Mouse (Mus musculus): ENCODE results near the gene Klk6.

Gene Klk6

GRCm38 (mm10) chr7:43821581-43821980 is 2.7 kb upstream of the Klk6 start:
- no peak for DNase-seq (ENCODE audit: low spot score in 2 of 2)

DNA sequence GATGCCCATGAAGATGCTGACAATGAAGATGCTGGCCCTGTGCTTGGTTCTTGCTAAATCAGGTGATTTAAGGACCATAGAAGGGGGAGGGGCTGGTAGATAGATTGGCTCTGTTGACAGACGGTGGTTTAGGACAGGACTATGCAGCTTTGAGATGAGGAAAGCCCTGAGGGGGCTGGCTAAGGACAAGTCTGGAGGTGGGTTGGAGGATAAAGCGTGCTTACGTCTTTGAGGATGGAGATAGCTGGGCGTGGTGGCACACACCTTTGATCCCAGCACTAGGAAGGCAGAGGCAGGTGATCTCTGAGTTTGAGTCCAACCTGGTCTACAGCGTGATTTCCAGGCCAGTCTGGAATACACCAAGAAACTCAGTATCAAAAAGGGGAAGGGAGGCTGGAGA is 1.8 kb downstream of the Klk6 start:
- no peak for DNase-seq (ENCODE audit: low spot score in 2 of 2)

DNA sequence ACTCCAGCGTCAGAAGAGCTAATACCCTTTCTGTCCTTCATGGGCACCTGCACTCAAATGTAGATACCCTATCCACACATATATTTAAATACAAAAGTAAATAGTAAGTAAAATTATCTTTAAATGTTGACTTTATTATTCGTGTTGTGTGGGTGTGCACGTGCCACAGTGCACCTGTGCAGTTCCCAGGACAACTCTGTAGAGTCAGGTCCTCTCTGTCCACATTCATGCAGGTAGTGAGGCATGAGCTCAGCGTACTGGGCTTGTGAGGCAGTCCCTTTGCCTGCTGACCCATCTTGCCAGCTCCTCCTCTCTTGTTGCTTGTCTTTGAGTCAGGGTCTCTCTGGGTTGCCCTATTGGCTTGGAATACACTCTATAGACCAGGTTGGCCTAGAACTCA is 3.4 kb downstream of the Klk6 start:
- DNase-seq (ENCODE audit: low spot score in 2 of 2): no peak

GRCm38 (mm10) chr7:43829006-43829405 is 4.7 kb downstream of the Klk6 start:
- no peak for DNase-seq (ENCODE audit: low spot score in 2 of 2)

- no peak for DNase-seq (ENCODE audit: low spot score in 2 of 2)
Observed at GRCm38 (mm10) chr7:43841701-43842100, 17.4 kb downstream of the Klk6 start, which contains the start of gene Klk5. Gene Klk5 (plus strand): TSS chr7:43841971.

GRCm38 (mm10) chr7:43843801-43844200 is 19.5 kb downstream of the Klk6 start:
- DNase-seq (ENCODE audit: low spot score in 2 of 2): no peak

- no peak for DNase-seq (ENCODE audit: low spot score in 2 of 2)
Observed at GRCm38 (mm10) chr7:43851616-43852015, 27.3 kb downstream of the Klk6 start.

GRCm38 (mm10) chr7:43854642-43855380 is 30.5 kb downstream of the Klk6 start:
- no peak for DNase-seq (ENCODE audit: low spot score in 2 of 2)

GRCm38 (mm10) chr7:43855709-43856108 is 31.4 kb downstream of the Klk6 start:
- no peak for DNase-seq (ENCODE audit: low spot score in 2 of 2)

GRCm38 (mm10) chr7:43856307-43856706 is 32.0 kb downstream of the Klk6 start:
- DNase-seq (ENCODE audit: low spot score in 2 of 2): no peak

DNA sequence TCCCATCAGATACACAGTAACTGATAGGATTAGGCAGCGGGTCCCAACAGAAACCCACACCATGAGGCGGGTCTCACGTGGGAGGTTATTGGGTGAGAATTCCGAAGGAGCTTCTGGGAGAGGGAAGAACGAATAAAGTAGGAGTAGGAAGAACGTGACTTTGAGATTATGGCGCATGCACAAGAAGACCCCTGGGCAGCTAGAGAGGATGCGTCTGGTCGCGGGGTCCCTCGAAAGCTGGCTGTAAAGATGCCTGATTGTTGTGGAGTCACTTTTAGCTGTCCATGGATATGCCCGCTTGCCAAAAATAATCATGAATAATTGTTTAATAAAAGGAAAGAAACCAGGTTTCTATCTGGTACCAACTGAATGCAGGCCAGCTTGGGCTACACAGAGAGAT is 33.2 kb downstream of the Klk6 start:
- DNase-seq (ENCODE audit: low spot score in 2 of 2): no peak

DNA sequence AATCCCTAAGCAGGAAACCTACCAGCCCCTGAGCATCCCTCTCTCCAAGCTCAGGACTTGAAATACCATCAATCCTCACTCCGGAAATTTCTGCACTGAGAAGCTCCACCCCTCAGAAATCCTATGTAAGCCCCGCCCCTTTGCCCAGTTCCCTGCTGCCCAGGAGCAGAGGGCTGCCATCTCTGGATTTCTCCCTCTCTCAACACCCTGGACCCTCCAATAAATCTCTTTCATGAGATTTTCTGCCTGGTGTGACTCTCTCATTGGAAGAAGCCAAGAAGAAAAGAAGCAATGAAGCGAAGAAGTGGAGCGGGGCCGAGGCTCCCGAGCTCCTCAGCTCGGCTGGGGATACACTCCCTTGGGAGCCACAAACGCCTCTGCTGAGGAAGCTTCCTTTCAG is 36.1 kb downstream of the Klk6 start:
- no peak for DNase-seq (ENCODE audit: low spot score in 2 of 2)

- DNase-seq (ENCODE audit: low spot score in 2 of 2): peak; percentile 48 to 69
Observed at GRCm38 (mm10) chr7:43873237-43873636, 48.9 kb downstream of the Klk6 start.

DNA sequence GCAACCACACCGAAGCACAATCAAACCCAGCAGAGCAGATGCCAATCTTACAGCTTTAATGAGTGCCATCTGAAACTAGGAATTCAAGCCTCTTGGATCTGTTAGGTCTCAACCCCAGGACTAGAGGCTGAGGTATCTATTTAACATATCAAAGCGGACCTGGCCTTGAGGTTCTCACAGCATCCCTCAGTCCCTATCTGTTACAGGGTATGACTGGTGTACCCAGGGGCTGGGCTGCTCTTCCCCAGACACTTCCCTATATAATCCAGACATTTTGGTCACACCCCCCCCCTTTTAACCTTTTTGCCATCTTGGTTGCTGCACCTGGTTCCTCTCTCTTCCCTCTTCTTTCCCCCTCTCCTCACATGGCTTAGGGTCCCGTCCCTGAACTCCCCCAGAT is 49.4 kb downstream of the Klk6 start:
- DNase-seq (ENCODE audit: low spot score in 2 of 2): no peak

- DNase-seq (ENCODE audit: low spot score in 2 of 2): no peak
Observed at GRCm38 (mm10) chr7:43874868-43875375, 50.6 kb downstream of the Klk6 start.

- peak; percentile 48 to 61 for DNase-seq (ENCODE audit: low spot score in 2 of 2)
Observed at GRCm38 (mm10) chr7:43876444-43876843, 52.1 kb downstream of the Klk6 start.

- no peak for DNase-seq (ENCODE audit: low spot score in 2 of 2)
Observed at GRCm38 (mm10) chr7:43878281-43878680, 54.0 kb downstream of the Klk6 start.

DNA sequence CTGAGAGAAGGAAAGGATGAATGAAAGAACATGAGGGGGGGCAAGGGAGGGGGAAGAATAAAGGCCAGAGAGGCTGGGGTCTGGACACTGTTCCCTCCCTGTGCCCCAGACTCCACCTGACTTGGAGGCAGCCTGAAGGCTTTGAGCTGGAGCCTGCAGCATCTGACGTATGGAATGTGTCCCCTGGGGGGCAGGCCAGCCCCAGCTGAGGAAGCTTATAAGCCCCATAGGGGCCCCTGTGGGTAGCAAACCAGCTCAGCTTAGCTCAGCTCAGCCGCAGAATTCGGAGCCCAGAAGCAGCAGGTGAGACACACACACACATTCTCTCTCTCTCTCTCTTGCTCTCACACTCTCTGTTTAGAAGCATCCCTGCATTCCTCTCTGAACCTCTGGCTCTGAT is 56.6 kb downstream of the Klk6 start, which contains the start of gene Klk4:
TSS of gene Klk4 (plus strand) at position 249 of the 400 bp plus-strand sequence.
- DNase-seq (ENCODE audit: low spot score in 2 of 2): no peak

Data from urinary bladder, adult 18-20 months (tissue).